Mouse (Mus musculus) embryonic facial prominence, embryonic 11.5 days (tissue): ENCODE results near the gene Ash1l. TPM values are rescaled to one million over a fixed set of nuclear protein-coding genes. Genes with fewer than 3 reads are reported as not detected.

Source experiments
- ATAC-seq: fragments of 200-750 bp; cut with Nextera tagmentation; replicated peaks from 2 replicates; pipeline ENCODE4 v1.8.0; 2017; ENCODE audit warnings: low read depth; ENCODE audit not compliant: insufficient number of reproducible peaks, low FRiP score, low TSS enrichment
- DNase-seq: peaks from one replicate; pipeline ENCODE4 v3.0.0-alpha.2; 2015; ENCODE audit warnings: low spot score
- H3K27ac ChIP-seq: fragments of 300-500 bp; sonication (generic); replicated peaks from 2 replicates; pipeline ENCODE4 v1.5.1; 2014; ENCODE audit warnings: mild to moderate bottlenecking, low read depth, low read length, control low read depth
- H3K27me3 ChIP-seq: fragments of 300-500 bp; sonication (generic); 2 replicates; pipeline ENCODE4 v1.6.1; 2014; ENCODE audit warnings: mild to moderate bottlenecking, low read length, moderate library complexity, mixed read lengths; ENCODE audit not compliant: control insufficient read depth, insufficient read depth
- H3K36me3 ChIP-seq: fragments of 300-500 bp; sonication (generic); replicated peaks from 2 replicates; pipeline ENCODE4 v1.6.1; 2014; ENCODE audit warnings: low read depth, mild to moderate bottlenecking, low read length, moderate library complexity, mixed read lengths; ENCODE audit not compliant: control insufficient read depth, insufficient read depth
- H3K4me1 ChIP-seq: fragments of 300-500 bp; sonication (generic); 2 replicates; pipeline ENCODE4 v1.6.1; 2014; ENCODE audit warnings: low read length, mixed read lengths; ENCODE audit not compliant: control insufficient read depth, insufficient read depth
- H3K4me2 ChIP-seq: fragments of 300-500 bp; sonication (generic); 2 replicates; pipeline ENCODE4 v1.6.1; 2014; ENCODE audit warnings: low read depth, mild to moderate bottlenecking, control low read depth, low read length, moderate library complexity
- H3K4me3 ChIP-seq: fragments of 300-500 bp; sonication (generic); 2 replicates; pipeline ENCODE4 v1.5.1; 2014; ENCODE audit warnings: low read depth, low read length, control low read depth
- H3K9ac ChIP-seq: fragments of 300-500 bp; sonication (generic); replicated peaks from 2 replicates; pipeline ENCODE4 v1.6.1; 2014; ENCODE audit warnings: mild to moderate bottlenecking, control low read depth, low read length
- H3K9me3 ChIP-seq: fragments of 300-500 bp; sonication (generic); replicated peaks from 2 replicates; pipeline ENCODE4 v1.6.1; 2016; ENCODE audit warnings: mild to moderate bottlenecking, low read length, inconsistent platforms, mixed read lengths; ENCODE audit not compliant: control insufficient read depth
- WGBS: fragments of 180-500 bp; shearing (Covaris S2); extraction: QIAGEN DNeasy Blood & Tissue Kit; methylation state at CpG from one replicate; pipeline ENCODE4 v1.1.7; 2014; 5-methylcytosine and 5-hydroxymethylcytosine counted together
- polyA plus RNA-seq: library from polyadenylated mRNA; unstranded; fragments of >200 nt; fragmentation: Nextera tagmentation; extraction: Ambion mirVana; gene quantifications from 2 replicates; pipeline ENCODE4 v1.2.1, GENCODE M21; 2014

Ash1l gene
- polyA plus RNA-seq, 1 experiment from 2014 or later: 14.1 TPM

DNA sequence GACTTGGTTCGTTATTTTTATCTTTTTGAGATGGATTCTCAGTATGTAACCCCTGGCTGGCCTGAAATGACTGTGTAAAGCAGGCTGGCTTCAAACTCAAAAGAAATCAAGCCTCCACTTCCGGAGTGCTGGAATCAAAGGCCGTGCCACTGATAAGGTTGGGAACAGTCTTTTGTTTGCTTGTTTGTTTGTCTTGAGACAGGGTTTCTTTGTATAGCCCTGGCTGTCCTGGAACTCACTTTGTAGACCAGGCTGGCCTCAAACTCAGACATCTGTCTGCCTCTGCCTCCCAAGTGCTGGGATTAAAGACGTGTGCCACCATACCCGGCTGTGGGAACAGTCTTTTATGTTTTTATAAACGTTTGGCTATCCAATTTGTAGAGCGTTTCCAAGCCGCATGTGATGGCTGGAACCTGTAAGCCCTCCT lies 36.0 kb upstream of the Ash1l start:
- Histone ChIP-seq H3K27ac (peak overlapping the region; percentile 32; the same call in 1 of the 2 replicates), H3K4me1 (no peaks in the 10 kb centered on the region; the same call in 1 of the 2 replicates), H3K27me3 (no peaks in the 10 kb centered on the region), H3K4me3 (peak overlapping the region; percentile 71), H3K36me3 (peaks cover 11% of the 10 kb centered on the region), H3K9me3 (no peaks in the 10 kb centered on the region), H3K9ac (peak overlapping the region; percentile 73), H3K4me2 (peak overlapping the region; percentile 62)
- no peak for DNase-seq
- WGBS: 35% methylated on average over 8 of the region's 8 CpGs
- no peak for ATAC-seq

DNA sequence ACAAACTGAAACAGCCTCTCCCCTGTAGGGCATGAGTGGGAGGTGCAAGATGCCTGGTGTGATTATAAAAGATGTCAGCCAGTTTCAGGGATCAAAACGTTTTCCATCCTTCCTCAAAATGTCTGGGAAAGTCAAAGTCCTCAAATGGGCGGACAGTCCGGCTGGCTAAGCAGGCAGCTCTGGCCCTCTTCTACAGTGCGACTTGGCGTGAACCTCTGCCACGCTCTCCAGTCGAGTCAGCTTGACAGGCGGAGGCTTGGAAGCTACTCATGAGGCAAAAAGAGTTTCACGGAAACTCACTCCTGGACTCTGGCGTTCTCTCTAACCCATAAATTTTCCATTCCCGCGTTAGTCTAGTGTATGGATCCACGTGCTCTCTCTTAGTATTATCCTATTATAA lies 31.4 kb upstream of the Ash1l start:
- Histone ChIP-seq H3K27me3 (no peaks in the 10 kb centered on the region), H3K4me1 (no peaks in the 10 kb centered on the region), H3K36me3 (peaks cover 4% of the 10 kb centered on the region), H3K9me3 (no peaks in the 10 kb centered on the region), H3K4me3 (no peak overlapping the region), H3K4me2 (no peak overlapping the region), H3K9ac (no peak overlapping the region), H3K27ac (no peak overlapping the region)
- ATAC-seq: no peak
- no peak for DNase-seq
- WGBS: 89% methylated on average over 13 of the region's 13 CpGs

DNA sequence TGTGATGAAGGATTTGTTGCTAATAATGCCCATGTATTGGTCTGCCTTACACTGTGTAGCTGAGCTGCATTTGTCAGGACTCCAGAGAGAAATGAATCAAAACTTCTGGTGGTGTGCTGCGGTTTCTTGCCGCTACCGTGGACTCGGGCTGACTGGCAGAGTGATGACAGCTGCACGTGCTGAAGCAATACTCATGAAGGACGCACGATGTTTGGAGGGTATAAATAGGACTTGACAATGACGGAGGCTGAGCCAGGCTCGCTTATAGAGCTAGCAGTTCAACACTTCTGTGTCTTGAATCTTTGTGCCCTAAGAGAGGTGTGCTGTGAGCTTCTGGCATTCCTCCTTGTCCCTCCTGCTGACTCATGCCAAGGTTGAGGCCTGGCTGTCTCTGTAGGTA lies 29.0 kb upstream of the Ash1l start:
- Histone ChIP-seq H3K4me1 (no peaks in the 10 kb centered on the region), H3K4me2 (no peak overlapping the region), H3K9ac (no peak overlapping the region), H3K4me3 (no peak overlapping the region), H3K36me3 (peaks cover 7% of the 10 kb centered on the region), H3K27me3 (no peaks in the 10 kb centered on the region), H3K27ac (no peak overlapping the region), H3K9me3 (no peaks in the 10 kb centered on the region)
- ATAC-seq (no peak), DNase-seq (no peak)
- WGBS: 92% methylated on average over 9 of the region's 9 CpGs

- Histone ChIP-seq H3K9ac (no peak overlapping the region), H3K4me3 (no peak overlapping the region), H3K36me3 (peaks cover 13% of the 10 kb centered on the region), H3K27me3 (no peaks in the 10 kb centered on the region), H3K9me3 (no peaks in the 10 kb centered on the region), H3K4me2 (no peak overlapping the region), H3K4me1 (no peaks in the 10 kb centered on the region), H3K27ac (no peak overlapping the region)
- 92% methylated on average over 8 of the region's 8 CpGs for WGBS
- no peak for DNase-seq
- no peak for ATAC-seq
These were observed 26.3 kb upstream of the Ash1l start for GRCm38 (mm10) chr3:88923989-88924591.

DNA sequence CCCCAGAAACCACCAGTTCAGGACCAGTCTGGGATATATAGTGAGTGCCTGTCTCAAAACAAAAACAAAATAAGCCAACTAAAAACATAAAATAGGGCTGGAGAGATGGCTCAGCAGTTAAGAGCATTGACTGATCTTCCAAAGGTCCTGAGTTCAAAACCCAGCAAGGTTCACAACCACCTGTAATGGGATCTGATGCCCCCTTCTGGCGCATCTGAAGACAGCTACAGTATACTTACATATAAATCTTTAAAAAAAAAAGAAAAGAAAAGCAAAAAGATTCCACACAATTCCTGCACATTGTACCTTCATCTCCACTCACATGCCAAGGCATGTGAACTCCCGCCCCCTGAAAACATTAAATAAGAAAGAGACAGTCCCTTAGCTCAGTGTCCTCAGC lies 24.8 kb upstream of the Ash1l start:
- ATAC-seq: no peak
- WGBS: 82% methylated on average over 2 of the region's 2 CpGs

DNA sequence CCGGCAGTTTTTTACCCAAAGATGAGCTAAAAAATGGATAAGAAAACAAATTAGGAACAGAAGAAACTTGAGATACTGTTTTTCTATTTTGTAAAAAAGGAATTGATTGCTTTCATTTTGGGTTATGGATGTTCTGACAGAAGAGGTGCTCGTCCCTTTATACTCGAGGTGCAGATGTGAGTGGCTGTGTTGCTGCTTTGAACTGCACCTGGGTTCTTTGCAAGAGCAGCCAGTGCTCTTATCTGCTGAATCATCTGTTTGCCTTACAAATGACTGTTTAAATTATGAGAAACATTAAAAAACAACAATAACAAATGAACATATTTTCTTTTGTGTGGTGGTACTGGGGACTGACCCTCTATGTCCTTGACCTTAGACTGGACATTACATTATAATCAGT lies 20.9 kb upstream of the Ash1l start:
- no peak overlapping the region for H3K4me2 ChIP-seq
- no peaks in the 10 kb centered on the region for H3K4me1 ChIP-seq
- H3K27me3 ChIP-seq: no peaks in the 10 kb centered on the region
- ATAC-seq (no peak), DNase-seq (no peak)
- no peak overlapping the region for H3K9ac ChIP-seq
- no peak overlapping the region for H3K27ac ChIP-seq
- no peak overlapping the region for H3K4me3 ChIP-seq
- no peaks in the 10 kb centered on the region for H3K9me3 ChIP-seq
- peaks cover 14% of the 10 kb centered on the region for H3K36me3 ChIP-seq
- 96% methylated on average over 3 of the region's 3 CpGs for WGBS

More for the DNA sequence above, 24.8 kb upstream of the Ash1l start:
- DNase-seq: no peak
- H3K36me3 ChIP-seq: peaks cover 16% of the 10 kb centered on the region
- H3K9ac ChIP-seq: no peak overlapping the region
- H3K27me3 ChIP-seq: no peaks in the 10 kb centered on the region
- no peak overlapping the region for H3K4me2 ChIP-seq
- H3K4me3 ChIP-seq: no peak overlapping the region
- H3K9me3 ChIP-seq: no peaks in the 10 kb centered on the region
- no peak overlapping the region for H3K27ac ChIP-seq
- no peaks in the 10 kb centered on the region for H3K4me1 ChIP-seq

GRCm38 (mm10) chr3:88939071-88939470 lies 11.4 kb upstream of the Ash1l start:
- Histone ChIP-seq H3K4me2 (no peak overlapping the region), H3K4me3 (no peak overlapping the region), H3K27me3 (no peaks in the 10 kb centered on the region), H3K9ac (no peak overlapping the region), H3K27ac (no peak overlapping the region), H3K36me3 (no peaks in the 10 kb centered on the region; the same call in 1 of the 2 replicates), H3K9me3 (no peaks in the 10 kb centered on the region), H3K4me1 (no peaks in the 10 kb centered on the region)
- WGBS: 92% methylated on average over 10 of the region's 10 CpGs
- no peak for DNase-seq
- no peak for ATAC-seq

DNA sequence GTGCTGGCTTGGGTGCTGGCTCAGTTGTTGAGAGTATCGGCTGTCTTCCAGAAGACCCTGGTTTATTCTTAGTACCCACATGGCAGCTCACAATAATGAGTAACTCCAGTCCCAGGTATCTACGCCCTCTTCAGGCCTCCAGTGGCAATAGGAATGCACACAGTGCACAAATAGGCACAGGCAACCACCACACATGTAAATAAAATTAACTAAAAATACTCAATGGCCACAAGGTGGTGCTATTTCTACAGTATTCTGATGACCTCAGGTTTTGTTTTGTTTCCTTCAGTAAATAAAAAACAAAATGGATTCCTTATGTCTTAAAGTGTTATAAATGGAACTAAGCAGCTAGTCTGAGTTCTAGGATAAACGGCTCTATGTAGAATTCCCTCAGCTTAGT lies 10.7 kb upstream of the Ash1l start:
- 77% methylated on average over 3 of the region's 3 CpGs for WGBS
- Histone ChIP-seq H3K9ac (no peak overlapping the region), H3K4me1 (no peaks in the 10 kb centered on the region), H3K27me3 (no peaks in the 10 kb centered on the region), H3K9me3 (no peaks in the 10 kb centered on the region), H3K27ac (no peak overlapping the region), H3K4me3 (no peak overlapping the region), H3K4me2 (no peak overlapping the region), H3K36me3 (no peaks in the 10 kb centered on the region; the same call in 1 of the 2 replicates)
- DNase-seq (peak; percentile 84), ATAC-seq (no peak)
